Mouse (Mus musculus): ENCODE data around the gene Ttll9. TPM values are rescaled to one million over a fixed set of nuclear protein-coding genes. Genes with fewer than 3 reads are reported as not detected.

The Ttll9 gene
- polyA plus RNA-seq, 1 experiment: not detected

DNA sequence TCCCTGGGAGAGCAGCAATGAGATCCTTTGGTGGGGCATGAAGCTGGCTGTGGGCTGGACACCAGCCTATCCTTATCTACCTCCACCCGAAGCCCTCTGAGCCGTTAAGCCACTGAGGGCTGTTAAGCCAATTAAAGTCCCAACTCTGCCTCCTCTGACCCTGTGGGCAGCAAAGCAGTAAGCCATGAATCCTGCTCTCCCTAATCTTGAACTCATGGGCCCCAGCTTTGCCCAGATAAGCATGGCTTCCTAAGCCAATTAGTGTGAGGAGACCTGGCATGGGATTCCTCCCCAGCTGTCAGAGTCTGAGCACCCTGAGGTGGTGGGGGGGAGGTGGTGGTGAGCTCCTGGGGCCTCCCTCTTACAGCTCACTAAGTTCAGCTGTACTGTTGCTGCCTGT is 74.4 kb downstream of the Ttll9 start:
- peaks cover 2% of the 10 kb centered on the region; the same call in 1 of the 2 replicates for H3K4me1 ChIP-seq (ENCODE audit: control insufficient read depth, insufficient read depth, insufficient read length, low read length)
- WGBS: 21% methylated on average over 2 of the region's 2 CpGs
- no peaks in the 10 kb centered on the region for H3K36me3 ChIP-seq (ENCODE audit: control insufficient read depth, insufficient read depth, low read length)
- peaks cover 12% of the 10 kb centered on the region for H3K27me3 ChIP-seq (ENCODE audit: control insufficient read depth, insufficient read depth, low read length)
- H3K27ac ChIP-seq (ENCODE audit: insufficient read depth, low read depth, low read length): no peak overlapping the region
- no peak overlapping the region for H3K4me3 ChIP-seq (ENCODE audit: low read depth, low read length)
- no peak for TF ChIP-seq POLR2A (IDR thresholded peaks at IDR 0.05; ENCODE audit: low read depth, low read length)

DNA sequence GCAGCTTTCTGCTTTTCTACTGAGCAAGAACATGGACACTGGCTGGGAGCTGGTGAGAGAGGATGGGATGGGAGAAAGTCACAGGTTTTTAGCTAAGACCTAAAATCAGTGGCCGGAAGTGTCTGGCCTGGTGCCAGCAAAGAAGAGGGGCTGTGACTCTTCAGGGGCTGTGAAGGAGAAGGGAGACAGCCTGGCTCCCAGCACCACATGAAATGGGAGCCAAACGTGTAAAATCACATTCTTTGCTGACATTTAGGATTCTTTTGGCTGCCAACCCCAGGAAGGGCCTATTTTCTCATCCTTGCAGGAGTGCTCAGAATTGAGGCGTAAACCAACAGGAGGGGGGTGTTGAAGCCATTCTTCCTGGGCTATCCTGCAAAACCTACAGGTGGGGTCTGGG is 81.6 kb downstream of the Ttll9 start:
- 60% methylated on average over 3 of the region's 3 CpGs for WGBS
- TF ChIP-seq POLR2A (IDR thresholded peaks at IDR 0.05; ENCODE audit: low read depth, low read length) (no peak), CTCF (IDR thresholded peaks at IDR 0.05; ENCODE audit: extremely low read depth, insufficient read length, insufficient replicate concordance, low read depth, low read length) (no peak)
- Histone ChIP-seq H3K27me3 (ENCODE audit: control insufficient read depth, insufficient read depth, low read length) (no peaks in the 10 kb centered on the region), H3K27ac (ENCODE audit: insufficient read depth, low read depth, low read length) (no peak overlapping the region), H3K36me3 (ENCODE audit: control insufficient read depth, insufficient read depth, low read length) (no peaks in the 10 kb centered on the region), H3K4me3 (ENCODE audit: low read depth, low read length) (no peak overlapping the region), H3K4me1 (ENCODE audit: control insufficient read depth, insufficient read depth, insufficient read length, low read length) (no peaks in the 10 kb centered on the region)

DNA sequence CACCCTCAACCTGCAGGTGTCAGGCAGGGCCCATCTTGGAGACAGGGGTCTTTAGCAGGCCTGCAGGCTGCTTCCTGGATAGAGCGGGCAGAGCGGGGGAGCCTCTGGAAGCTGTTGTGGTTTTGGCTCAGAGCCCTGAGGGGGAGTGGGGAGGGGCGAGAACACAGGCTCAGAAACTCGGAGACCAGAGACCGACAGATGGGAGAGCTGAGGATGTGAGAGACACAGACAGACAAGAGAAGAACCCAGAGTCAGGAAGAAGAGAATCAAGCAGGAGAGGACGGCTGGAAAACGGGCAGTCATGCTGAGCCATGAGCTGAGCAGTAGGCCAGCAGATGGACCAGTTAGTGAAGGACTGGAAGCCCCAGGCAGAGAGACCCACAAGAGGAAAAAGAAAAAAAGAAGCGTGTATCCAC is 83.6 kb downstream of the Ttll9 start:
- Histone ChIP-seq H3K27me3 (ENCODE audit: control insufficient read depth, insufficient read depth, low read length) (no peaks in the 10 kb centered on the region), H3K4me3 (ENCODE audit: low read depth, low read length) (no peak overlapping the region), H3K36me3 (ENCODE audit: control insufficient read depth, insufficient read depth, low read length) (no peaks in the 10 kb centered on the region), H3K4me1 (ENCODE audit: control insufficient read depth, insufficient read depth, insufficient read length, low read length) (no peaks in the 10 kb centered on the region), H3K27ac (ENCODE audit: insufficient read depth, low read depth, low read length) (no peak overlapping the region)
- WGBS: 41% methylated on average over 8 of the region's 8 CpGs
- TF ChIP-seq POLR2A (IDR thresholded peaks at IDR 0.05; ENCODE audit: low read depth, low read length): no peak
- no peak for TF ChIP-seq CTCF (IDR thresholded peaks at IDR 0.05; ENCODE audit: extremely low read depth, insufficient read length, insufficient replicate concordance, low read depth, low read length)

DNA sequence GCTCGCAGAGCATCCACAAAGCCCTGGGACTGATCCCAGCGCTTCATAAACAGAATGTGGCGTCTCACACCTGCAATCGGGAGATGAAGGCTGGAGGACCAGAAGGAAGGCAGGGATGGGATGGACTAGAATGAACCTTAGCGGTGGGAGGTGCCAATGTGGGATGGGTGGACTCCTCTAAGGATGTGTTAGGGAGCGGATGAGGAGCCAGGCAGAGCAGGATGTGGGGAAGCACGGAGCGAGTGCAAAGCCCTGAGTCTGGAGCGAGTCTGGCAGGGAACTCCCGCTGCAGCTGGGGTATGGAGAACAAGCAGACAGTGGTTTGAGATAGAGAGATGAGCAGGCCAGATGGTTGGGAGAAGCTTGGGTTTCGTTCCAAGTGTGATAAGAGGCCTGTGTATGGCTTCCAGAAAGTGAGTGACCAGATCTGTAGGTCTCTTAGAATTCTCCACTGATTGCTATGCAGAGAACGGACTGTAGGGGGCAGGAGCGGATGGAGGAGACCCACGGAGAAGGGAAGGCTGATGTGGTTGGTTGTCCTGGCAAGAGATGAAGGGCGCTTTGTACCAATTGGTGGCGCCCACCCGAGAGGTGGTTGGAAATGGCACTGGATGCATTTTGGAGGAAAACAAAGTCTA is 85.7 kb downstream of the Ttll9 start:
- H3K4me3 ChIP-seq (ENCODE audit: low read depth, low read length): no peak overlapping the region
- H3K27ac ChIP-seq (ENCODE audit: insufficient read depth, low read depth, low read length): no peak overlapping the region
- H3K36me3 ChIP-seq (ENCODE audit: control insufficient read depth, insufficient read depth, low read length): no peaks in the 10 kb centered on the region
- H3K4me1 ChIP-seq (ENCODE audit: control insufficient read depth, insufficient read depth, insufficient read length, low read length): no peaks in the 10 kb centered on the region
- 39% methylated on average over 17 of the region's 17 CpGs for WGBS
- TF ChIP-seq POLR2A (IDR thresholded peaks at IDR 0.05; ENCODE audit: low read depth, low read length) (no peak), CTCF (IDR thresholded peaks at IDR 0.05; ENCODE audit: extremely low read depth, insufficient read length, insufficient replicate concordance, low read depth, low read length) (peak; percentile 52; the same call in 1 of the 2 replicates)
- no peaks in the 10 kb centered on the region for H3K27me3 ChIP-seq (ENCODE audit: control insufficient read depth, insufficient read depth, low read length)

DNA sequence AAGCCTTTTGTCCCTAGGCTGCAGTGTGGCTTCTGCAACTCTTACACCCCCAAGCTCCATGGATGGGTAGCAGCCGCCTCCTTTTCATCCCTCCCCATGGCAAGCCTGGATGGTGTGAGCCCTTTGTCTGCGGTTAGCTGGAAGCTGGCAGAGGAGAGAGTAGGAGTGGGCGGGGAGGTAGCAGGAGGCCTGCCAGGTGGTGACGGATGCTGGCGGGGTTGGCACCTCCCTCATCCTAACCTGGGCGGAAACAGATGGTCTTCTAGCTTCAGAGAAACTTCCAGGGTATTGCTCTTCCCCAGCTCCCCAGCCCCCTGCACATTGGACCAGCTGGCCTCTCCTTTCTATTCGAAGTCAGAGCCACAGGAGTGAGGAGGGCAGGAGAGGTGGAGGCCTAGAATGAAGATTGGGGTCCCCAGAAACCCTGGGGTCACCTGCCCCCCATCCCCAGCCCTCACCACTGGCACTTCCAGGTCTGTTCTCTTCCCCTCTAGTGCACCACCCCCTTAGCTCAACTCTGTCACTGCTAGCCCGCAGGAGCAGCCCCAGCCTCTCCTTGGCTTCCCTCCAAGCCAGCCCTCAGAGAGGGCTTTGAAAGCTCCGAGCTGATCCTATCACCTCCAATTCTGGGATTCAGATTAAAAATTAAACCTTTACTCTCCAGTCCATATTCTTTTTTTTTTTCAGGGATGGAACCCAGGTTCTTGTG is 87.2 kb downstream of the Ttll9 start:
- no peaks in the 10 kb centered on the region for H3K4me1 ChIP-seq (ENCODE audit: control insufficient read depth, insufficient read depth, insufficient read length, low read length)
- no peaks in the 10 kb centered on the region for H3K27me3 ChIP-seq (ENCODE audit: control insufficient read depth, insufficient read depth, low read length)
- no peak overlapping the region for H3K27ac ChIP-seq (ENCODE audit: insufficient read depth, low read depth, low read length)
- H3K4me3 ChIP-seq (ENCODE audit: low read depth, low read length): no peak overlapping the region
- no peaks in the 10 kb centered on the region for H3K36me3 ChIP-seq (ENCODE audit: control insufficient read depth, insufficient read depth, low read length)
- TF ChIP-seq CTCF (IDR thresholded peaks at IDR 0.05; ENCODE audit: extremely low read depth, insufficient read length, insufficient replicate concordance, low read depth, low read length) (no peak), POLR2A (IDR thresholded peaks at IDR 0.05; ENCODE audit: low read depth, low read length) (no peak)
- 25% methylated on average over 9 of the region's 9 CpGs for WGBS

DNA sequence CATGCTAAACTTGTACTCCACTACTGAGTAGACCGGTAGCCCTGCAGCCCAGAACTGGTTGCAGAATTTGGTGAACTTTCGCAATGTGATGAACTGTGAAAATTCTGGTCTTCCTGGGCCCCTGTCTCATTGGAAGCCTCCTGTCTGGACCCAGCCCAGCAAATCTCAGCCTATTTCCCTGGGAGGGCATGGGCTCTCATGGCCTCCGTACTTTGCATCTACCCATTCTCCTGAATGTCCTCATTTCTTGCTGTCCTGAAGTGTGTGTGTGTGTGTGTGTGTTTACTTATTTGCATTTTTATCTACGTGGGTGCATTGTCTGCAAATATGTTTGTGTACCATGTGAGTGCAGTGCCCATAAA is 87.7 kb downstream of the Ttll9 start:
- H3K36me3 ChIP-seq (ENCODE audit: control insufficient read depth, insufficient read depth, low read length): no peaks in the 10 kb centered on the region
- H3K4me1 ChIP-seq (ENCODE audit: control insufficient read depth, insufficient read depth, insufficient read length, low read length): no peaks in the 10 kb centered on the region
- no peak overlapping the region for H3K4me3 ChIP-seq (ENCODE audit: low read depth, low read length)
- no peaks in the 10 kb centered on the region for H3K27me3 ChIP-seq (ENCODE audit: control insufficient read depth, insufficient read depth, low read length)
- H3K27ac ChIP-seq (ENCODE audit: insufficient read depth, low read depth, low read length): no peak overlapping the region
- TF ChIP-seq CTCF (IDR thresholded peaks at IDR 0.05; ENCODE audit: extremely low read depth, insufficient read length, insufficient replicate concordance, low read depth, low read length): no peak
- TF ChIP-seq POLR2A (IDR thresholded peaks at IDR 0.05; ENCODE audit: low read depth, low read length): no peak
- 75% methylated on average over 4 of the region's 4 CpGs for WGBS

DNA sequence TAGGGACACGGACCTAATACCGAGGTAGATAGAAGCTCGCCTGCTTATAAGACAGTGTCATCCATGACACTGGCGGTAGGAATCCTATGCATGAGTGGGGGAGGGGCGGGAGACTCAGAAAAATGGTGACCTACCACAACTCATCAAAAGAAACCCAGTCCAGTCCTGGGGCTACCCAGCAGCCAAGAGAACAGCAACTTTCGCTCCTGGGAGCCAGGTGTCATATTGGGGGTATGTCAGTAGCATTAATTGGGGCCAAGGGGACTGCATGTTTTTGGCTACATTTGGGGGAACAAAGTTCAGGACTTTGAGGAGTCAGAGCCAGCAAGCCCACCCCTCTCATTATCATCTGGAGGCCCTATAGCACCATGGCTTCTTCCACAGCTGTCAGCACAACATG is 88.8 kb downstream of the Ttll9 start:
- TF ChIP-seq POLR2A (IDR thresholded peaks at IDR 0.05; ENCODE audit: low read depth, low read length) (no peak), CTCF (IDR thresholded peaks at IDR 0.05; ENCODE audit: extremely low read depth, insufficient read length, insufficient replicate concordance, low read depth, low read length) (no peak)
- Histone ChIP-seq H3K36me3 (ENCODE audit: control insufficient read depth, insufficient read depth, low read length) (no peaks in the 10 kb centered on the region), H3K4me3 (ENCODE audit: low read depth, low read length) (no peak overlapping the region), H3K27ac (ENCODE audit: insufficient read depth, low read depth, low read length) (no peak overlapping the region), H3K27me3 (ENCODE audit: control insufficient read depth, insufficient read depth, low read length) (no peaks in the 10 kb centered on the region), H3K4me1 (ENCODE audit: control insufficient read depth, insufficient read depth, insufficient read length, low read length) (no peaks in the 10 kb centered on the region)
- WGBS: 73% methylated on average over 6 of the region's 6 CpGs
